Mouse (Mus musculus): Measurements from ENCODE around the gene Pecam1. TPM values are rescaled to one million over a fixed set of nuclear protein-coding genes. Genes with fewer than 3 reads are reported as not detected.
"Not testable (repeated sequence)": the region's sequence is repeated elsewhere in the genome, so short reads cannot be mapped to it uniquely, and the experiment has no call there.

The Pecam1 gene
- total RNA-seq, 4 experiments from 2014 or later = 16.0 to 21.1 (median 18.0) TPM

- no peak for DNase-seq (ENCODE audit: low spot score in 2 of 2)
Observed at GRCm38 (mm10) chr11:106668336-106668735, 82.1 kb downstream of the Pecam1 start.

- no peak for DNase-seq (ENCODE audit: low spot score in 2 of 2)
Observed at GRCm38 (mm10) chr11:106667855-106668254, 82.6 kb downstream of the Pecam1 start.

- DNase-seq (ENCODE audit: low spot score in 2 of 2) = no peak
Observed at GRCm38 (mm10) chr11:106666470-106667107, 83.8 kb downstream of the Pecam1 start.

- no peak for DNase-seq (ENCODE audit: low spot score in 2 of 2)
Observed at GRCm38 (mm10) chr11:106665841-106666240, 84.6 kb downstream of the Pecam1 start.

- DNase-seq (ENCODE audit: low spot score in 2 of 2) = no peak
Observed at GRCm38 (mm10) chr11:106665328-106665727, 85.1 kb downstream of the Pecam1 start.

GRCm38 (mm10) chr11:106664691-106665090 is 85.7 kb downstream of the Pecam1 start:
- DNase-seq (ENCODE audit: low spot score in 2 of 2) = no peak

- peak in 1 of 2 experiments; percentile 21 for DNase-seq (ENCODE audit: low spot score in 2 of 2)
Observed at GRCm38 (mm10) chr11:106663838-106664237, 86.6 kb downstream of the Pecam1 start.

GRCm38 (mm10) chr11:106662634-106663407 is 87.6 kb downstream of the Pecam1 start:
- DNase-seq (ENCODE audit: low spot score in 2 of 2) = no peak

GRCm38 (mm10) chr11:106660453-106661081 is 89.9 kb downstream of the Pecam1 start:
- no peak for DNase-seq (ENCODE audit: low spot score in 2 of 2)

GRCm38 (mm10) chr11:106659598-106660295 is 90.7 kb downstream of the Pecam1 start:
- DNase-seq (ENCODE audit: low spot score in 2 of 2) = no peak

- peak; percentile 73 to 78 for DNase-seq (ENCODE audit: low spot score in 2 of 2)
Observed at GRCm38 (mm10) chr11:106658051-106658880, 92.2 kb downstream of the Pecam1 start.

- not testable (repeated sequence) for DNase-seq (ENCODE audit: low spot score in 2 of 2)
Observed at GRCm38 (mm10) chr11:106656896-106657498, 93.4 kb downstream of the Pecam1 start.

- DNase-seq (ENCODE audit: low spot score in 2 of 2) = peak in 1 of 2 experiments; percentile 74
Observed at GRCm38 (mm10) chr11:106648347-106648746, 102.1 kb downstream of the Pecam1 start.

- no peak for DNase-seq (ENCODE audit: low spot score in 2 of 2)
Observed at GRCm38 (mm10) chr11:106642966-106643637, 107.3 kb downstream of the Pecam1 start.

GRCm38 (mm10) chr11:106641580-106641979 is 108.8 kb downstream of the Pecam1 start:
- DNase-seq (ENCODE audit: low spot score in 2 of 2) = no peak

- no peak for DNase-seq (ENCODE audit: low spot score in 2 of 2)
Observed at GRCm38 (mm10) chr11:106640059-106640458, 110.4 kb downstream of the Pecam1 start.

GRCm38 (mm10) chr11:106639356-106639692 is 111.1 kb downstream of the Pecam1 start:
- DNase-seq (ENCODE audit: low spot score in 2 of 2) = no peak

- DNase-seq (ENCODE audit: low spot score in 2 of 2) = no peak
Observed at GRCm38 (mm10) chr11:106638551-106639355, 111.7 kb downstream of the Pecam1 start.

GRCm38 (mm10) chr11:106637754-106638153 is 112.7 kb downstream of the Pecam1 start:
- no peak for DNase-seq (ENCODE audit: low spot score in 2 of 2)

Measured in layer of hippocampus, adult 8-10 months (tissue).